Mouse (Mus musculus): ENCODE data around the gene Bcar3. TPM values are rescaled to one million over a fixed set of nuclear protein-coding genes. Genes with fewer than 3 reads are reported as not detected.

Gene Bcar3
- total RNA-seq, 2 experiments from 2014 or later: 13.2 to 18.8 TPM

DNA sequence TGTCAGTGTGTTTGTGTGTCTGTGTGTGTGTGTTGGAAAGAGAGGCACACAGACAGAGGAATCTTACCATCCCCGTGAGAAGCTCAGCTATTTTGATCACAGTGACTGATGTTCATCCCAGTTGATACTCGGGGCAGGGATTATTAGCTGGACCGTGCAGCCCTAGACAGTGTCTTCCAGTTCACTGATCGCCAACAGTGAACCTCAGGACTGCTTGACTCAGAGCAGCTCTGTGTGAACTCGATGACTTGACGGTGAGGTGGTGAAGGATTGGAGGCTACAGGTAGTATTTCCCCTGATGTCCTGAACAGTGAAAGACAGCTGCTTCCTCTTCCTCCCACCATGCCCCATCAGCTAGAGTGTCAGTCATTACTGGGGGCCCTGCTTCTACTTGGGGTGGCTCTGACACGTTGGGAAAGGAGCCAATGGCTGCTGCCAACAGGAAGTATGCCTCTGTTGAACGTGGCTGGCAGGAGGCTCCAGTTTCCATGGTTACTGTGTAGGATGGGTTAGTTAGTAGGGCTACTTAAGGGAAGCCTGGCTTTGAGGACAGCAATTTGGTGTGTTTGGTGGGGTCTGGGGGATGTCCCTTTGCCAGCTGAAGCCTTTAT, 186.2 kb downstream of the Bcar3 start:
- DNase-seq (ENCODE audit: low spot score in 2 of 2): no peak

DNA sequence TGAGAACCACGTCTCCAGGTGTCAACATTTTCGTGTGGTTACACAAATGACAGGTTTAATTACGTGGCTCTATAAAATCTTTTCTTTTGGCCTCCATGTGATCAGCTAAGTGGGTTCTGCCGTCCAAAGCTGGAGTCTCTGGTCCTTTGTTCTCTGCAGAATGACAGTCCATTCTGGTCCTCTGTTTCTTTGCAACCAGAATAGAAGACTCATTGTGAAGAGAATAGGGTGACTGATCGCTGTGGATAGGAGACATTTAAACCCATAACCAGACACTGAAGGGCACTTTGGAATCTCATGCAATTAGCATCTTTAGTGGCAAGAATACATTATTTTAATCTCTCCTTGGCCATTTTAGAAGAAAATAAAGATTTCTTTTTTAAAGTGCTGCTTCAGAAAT, 187.1 kb downstream of the Bcar3 start:
- no peak for DNase-seq (ENCODE audit: low spot score in 2 of 2)

GRCm38 (mm10) chr3:122481891-122482739, 188.2 kb downstream of the Bcar3 start:
- no peak for DNase-seq (ENCODE audit: low spot score in 2 of 2)

- DNase-seq (ENCODE audit: low spot score in 2 of 2): no peak
These were observed 189.3 kb downstream of the Bcar3 start for GRCm38 (mm10) chr3:122483066-122483782.

- DNase-seq (ENCODE audit: low spot score in 2 of 2): no peak
These were observed 189.8 kb downstream of the Bcar3 start for GRCm38 (mm10) chr3:122483783-122484130.

- no peak for DNase-seq (ENCODE audit: low spot score in 2 of 2)
These were observed 190.4 kb downstream of the Bcar3 start for GRCm38 (mm10) chr3:122484301-122484700.

- DNase-seq (ENCODE audit: low spot score in 2 of 2): no peak
These were observed 191.8 kb downstream of the Bcar3 start for GRCm38 (mm10) chr3:122485699-122486098.

- no peak for DNase-seq (ENCODE audit: low spot score in 2 of 2)
These were observed 192.3 kb downstream of the Bcar3 start for GRCm38 (mm10) chr3:122486193-122486592.

- no peak for DNase-seq (ENCODE audit: low spot score in 2 of 2)
These were observed 194.3 kb downstream of the Bcar3 start for GRCm38 (mm10) chr3:122488051-122488754.

DNA sequence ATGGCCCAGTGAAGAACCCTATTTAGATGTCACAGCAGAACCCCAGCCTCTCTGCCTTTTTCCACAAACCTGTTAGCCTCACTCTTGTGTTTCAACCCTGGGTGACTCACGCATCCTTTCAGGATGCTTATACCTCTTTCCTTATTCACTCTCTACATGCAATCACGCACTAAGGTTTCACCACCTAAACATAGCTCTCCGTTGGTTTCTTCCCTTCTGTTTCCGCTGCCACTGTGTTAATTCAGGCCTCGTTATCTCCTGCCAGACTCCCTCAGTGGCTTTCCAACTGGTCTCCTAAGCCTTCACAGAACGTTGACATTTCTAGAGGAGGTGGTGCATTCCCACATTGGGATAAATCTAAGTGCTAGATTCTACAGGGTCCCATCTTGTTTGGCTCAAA, 196.6 kb downstream of the Bcar3 start:
- peak in 1 of 2 experiments; percentile 58 for DNase-seq (ENCODE audit: low spot score in 2 of 2)

DNA sequence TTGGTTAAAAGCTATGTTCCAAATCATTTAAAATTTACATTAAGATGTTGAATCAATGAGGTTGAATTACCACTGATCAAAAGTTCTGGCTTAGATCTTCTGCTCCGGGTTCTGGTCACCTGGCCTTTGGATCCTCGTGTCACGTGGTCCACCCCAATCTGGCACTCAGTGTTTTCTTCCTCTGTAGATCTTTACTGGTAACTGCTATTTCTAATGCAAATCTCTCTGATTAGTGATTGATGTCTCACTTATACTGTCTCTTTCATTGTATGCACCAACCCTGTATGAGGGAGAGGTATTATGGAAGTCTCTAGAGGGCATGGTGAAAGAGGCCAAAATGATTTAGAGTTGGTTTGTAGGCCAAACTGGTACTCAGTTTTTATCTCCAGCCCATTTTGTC, 198.1 kb downstream of the Bcar3 start:
- no peak for DNase-seq (ENCODE audit: low spot score in 2 of 2)

- DNase-seq (ENCODE audit: low spot score in 2 of 2): no peak
These were observed 199.1 kb downstream of the Bcar3 start for GRCm38 (mm10) chr3:122492872-122493615.

DNA sequence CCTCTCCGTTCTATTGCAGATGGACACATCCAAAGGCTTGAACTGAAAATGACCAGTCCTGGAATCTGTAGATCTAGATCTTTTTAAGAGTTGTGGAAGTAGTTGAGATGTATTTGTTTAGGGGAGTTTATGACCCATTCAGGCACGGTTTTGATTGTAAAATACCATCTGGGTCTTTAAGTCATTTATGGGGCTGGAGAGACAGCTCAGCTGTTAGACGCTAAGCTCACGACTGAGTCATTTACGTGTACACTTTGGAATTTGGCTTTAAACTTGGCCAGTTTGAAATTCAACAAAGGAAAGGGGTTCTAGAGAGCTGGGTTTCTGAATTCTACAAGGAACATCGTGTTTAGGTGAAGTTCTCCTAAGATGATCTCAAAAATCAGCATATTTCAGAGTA, 200.8 kb downstream of the Bcar3 start:
- no peak for DNase-seq (ENCODE audit: low spot score in 2 of 2)

DNA sequence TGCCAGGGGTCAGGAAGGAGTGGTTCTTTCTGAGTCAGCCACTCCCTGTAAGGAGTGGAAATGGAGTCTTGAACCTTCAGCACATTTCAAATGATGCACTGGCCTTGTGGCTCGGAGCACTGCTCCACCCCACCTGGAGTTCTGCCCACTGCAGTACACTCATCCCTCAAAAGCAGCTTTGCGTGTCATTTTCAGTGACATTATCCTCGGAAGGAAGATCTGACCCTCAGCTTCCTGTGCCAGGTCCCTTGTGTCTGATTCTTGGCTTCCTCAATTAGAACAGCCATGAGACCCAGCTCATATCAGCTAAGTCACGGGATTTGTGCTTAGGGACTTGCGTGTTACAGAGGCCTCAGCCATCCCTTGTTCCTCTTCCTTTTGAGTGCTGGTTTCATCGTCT, 203.9 kb downstream of the Bcar3 start:
- no peak for DNase-seq (ENCODE audit: low spot score in 2 of 2)

- no peak for DNase-seq (ENCODE audit: low spot score in 2 of 2)
These were observed 204.6 kb downstream of the Bcar3 start for GRCm38 (mm10) chr3:122498528-122498927.

- no peak for DNase-seq (ENCODE audit: low spot score in 2 of 2)
These were observed 205.7 kb downstream of the Bcar3 start for GRCm38 (mm10) chr3:122499647-122500046.

- DNase-seq (ENCODE audit: low spot score in 2 of 2): no peak
These were observed 207.0 kb downstream of the Bcar3 start for GRCm38 (mm10) chr3:122500929-122501328.

GRCm38 (mm10) chr3:122506343-122506916, 212.5 kb downstream of the Bcar3 start:
- DNase-seq (ENCODE audit: low spot score in 2 of 2): peak in 1 of 2 experiments; percentile 44

GRCm38 (mm10) chr3:122507826-122508225, 213.9 kb downstream of the Bcar3 start:
- no peak for DNase-seq (ENCODE audit: low spot score in 2 of 2)

DNA sequence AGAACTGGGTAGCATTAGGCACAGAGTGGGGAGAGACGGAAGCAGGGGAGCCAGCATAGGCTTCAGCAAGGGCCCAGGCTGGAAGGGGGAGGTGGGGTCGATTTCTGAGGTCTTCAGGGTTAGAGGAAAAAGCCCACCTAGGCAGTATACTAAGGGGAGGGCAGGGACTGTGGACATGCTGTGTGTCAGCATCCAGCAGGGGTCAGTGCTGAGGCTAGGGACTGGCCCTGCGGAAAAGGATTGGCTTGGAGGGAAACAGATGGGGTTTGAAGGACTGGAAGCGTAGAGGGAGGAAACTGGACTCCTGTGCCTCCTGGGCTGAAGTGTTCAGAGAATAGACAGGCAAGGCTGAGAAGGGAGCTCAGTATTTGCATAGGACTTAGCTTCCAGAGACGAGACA, 215.1 kb downstream of the Bcar3 start:
- peak in 1 of 2 experiments; percentile 62 for DNase-seq (ENCODE audit: low spot score in 2 of 2)
